In genomic region chr19:27332207-27332794, GRCm38 (mm10) we compare ENCODE assay signal across 13 mouse cellular contexts. TPM values are rescaled to one million over a fixed set of nuclear protein-coding genes. Genes with fewer than 3 reads are reported as not detected.
DNase-seq lines count a peak whose midpoint lies in the region; TF ChIP-seq lines count a peak whose summit lies in the region.
"Had no signal": no experiment of that assay in that cellular context is flagged by ENCODE, and none has a peak within 500 bp of the region (broad histone marks: within the 10 kb centered on the region; RNA-seq: fewer than 3 reads in every experiment).

No protein-coding gene starts in this region.

- no peak for DNase-seq in heart, adult 2 months
- no peak for DNase-seq in heart, embryonic 10.5 days (ENCODE audit: low spot score)
- DNase-seq in lung, postnatal 36 days = peak; percentile 21
- no peak for DNase-seq in lung, postnatal 10 days
- peak; percentile 21 for DNase-seq in retina, embryonic 14.5 days (ENCODE audit: low spot score)
- DNase-seq in cerebellum, adult 18-20 months = no peak
- no peak for DNase-seq in spleen, postnatal 36 days (ENCODE audit: low spot score in 2 of 2)
- DNase-seq: adrenal gland, adult 2 months; cerebellum, postnatal 25 days had no signal

- H3K9ac ChIP-seq in heart, adult 2 months (ENCODE audit: low read depth, low read length) = no peak overlapping the region
- H3K9ac ChIP-seq: limb, embryonic 12.5 days; midbrain, embryonic 13.5 days had no signal

- intact Hi-C loops in heart, adult 2 months (cut with DNase I) = loop anchor here (5.0 to 10.0 kb wide), 2 partner anchors 205 to 518 kb away; no protein-coding TSS in a partner anchor

- TF ChIP-seq CTCF in heart, adult 2 months (IDR thresholded peaks at IDR 0.05) = peak; percentile 54
- peak; percentile 4; the same call in 1 of the 2 replicates for TF ChIP-seq CTCF in cortical plate, adult 2 months (IDR thresholded peaks at IDR 0.05; ENCODE audit: extremely low read depth, insufficient read depth, low read length)

- 68% methylated on average over 6 of the region's 6 CpGs for WGBS in heart, adult 2 months
- WGBS in heart, embryonic 10.5 days = 58% methylated on average over 6 of the region's 6 CpGs

- H3K9me3 ChIP-seq in heart, embryonic 10.5 days = no peaks in the 10 kb centered on the region
- H3K9me3 ChIP-seq: limb, embryonic 12.5 days; midbrain, embryonic 13.5 days had no signal

- no peaks in the 10 kb centered on the region for H3K36me3 ChIP-seq in heart, adult 2 months (ENCODE audit: control insufficient read depth, insufficient read depth, low read length)
- no peaks in the 10 kb centered on the region for H3K36me3 ChIP-seq in heart, embryonic 10.5 days
- H3K36me3 ChIP-seq: limb, embryonic 12.5 days; midbrain, embryonic 13.5 days had no signal

- H3K27ac ChIP-seq in heart, adult 2 months = no peak overlapping the region
- no peak overlapping the region for H3K27ac ChIP-seq in heart, embryonic 10.5 days
- no peak overlapping the region for H3K27ac ChIP-seq in cortical plate, adult 2 months (ENCODE audit: insufficient read depth, low read length)
- H3K27ac ChIP-seq: limb, embryonic 12.5 days; midbrain, embryonic 13.5 days had no signal

- H3K4me3 ChIP-seq in heart, adult 2 months = no peak overlapping the region
- no peak overlapping the region for H3K4me3 ChIP-seq in heart, embryonic 10.5 days
- H3K4me3 ChIP-seq in cortical plate, adult 2 months (ENCODE audit: insufficient read depth, low read length) = no peak overlapping the region
- H3K4me3 ChIP-seq: limb, embryonic 12.5 days; midbrain, embryonic 13.5 days had no signal

- H3K27me3 ChIP-seq in heart, adult 2 months (ENCODE audit: control insufficient read depth, insufficient read depth, low read length) = no peaks in the 10 kb centered on the region
- peaks cover 7% of the 10 kb centered on the region; the same call in 1 of the 2 replicates for H3K27me3 ChIP-seq in heart, embryonic 10.5 days (ENCODE audit: insufficient read depth, poor library complexity, severe bottlenecking)
- H3K27me3 ChIP-seq: midbrain, embryonic 13.5 days had no signal

- H3K79me2 ChIP-seq in heart, adult 2 months (replicated peaks; ENCODE audit: control insufficient read depth, insufficient read depth, low read length) = no peaks in the 10 kb centered on the region

- TF ChIP-seq EP300 in heart, adult 2 months (IDR thresholded peaks at IDR 0.05; ENCODE audit: insufficient read depth, low read depth, low read length) = 0 out of 2 replicates have a peak, but pooled peaks have one; percentile 39

- TF ChIP-seq POLR2A in heart, adult 2 months (IDR thresholded peaks at IDR 0.05; ENCODE audit: insufficient read depth, low read depth, low read length) = no peak
- no peak for TF ChIP-seq POLR2A in cortical plate, adult 2 months (IDR thresholded peaks at IDR 0.05; ENCODE audit: extremely low read depth, insufficient read depth, low read length)

- peaks cover 1% of the 10 kb centered on the region; the same call in 1 of the 2 replicates for H3K4me1 ChIP-seq in heart, adult 2 months (ENCODE audit: control insufficient read depth, insufficient read depth, low read length)
- no peaks in the 10 kb centered on the region for H3K4me1 ChIP-seq in heart, embryonic 10.5 days
- no peaks in the 10 kb centered on the region for H3K4me1 ChIP-seq in cortical plate, adult 2 months (ENCODE audit: control insufficient read depth, insufficient read depth, low read length)
- H3K4me1 ChIP-seq: midbrain, embryonic 13.5 days had no signal

RNA-seq across cellular contexts. Expression of gene Kcnv2, which starts 9.9 kb away (rescaled TPM):
- 1 to 10 TPM; 4.2 to 5.4 TPM for total RNA-seq in heart, adult 2 months (2021)
- 2.2 and 8.9 TPM in 2 replicates for polyA plus RNA-seq in heart, adult 2 months (2012; rRNA removed)
- 0.14 and 0.22 TPM in 2 replicates for polyA plus RNA-seq in heart, embryonic 10.5 days (2016; fragmentation: Nextera tagmentation; extraction: Ambion mirVana)
- polyA plus RNA-seq in cortical plate, adult 2 months (2012; rRNA removed) = not detected in 2 replicates
- polyA plus RNA-seq: adrenal gland, adult 2 months; limb, embryonic 12.5 days; midbrain, embryonic 13.5 days; stomach, embryonic 14.5 days had no signal

Comparison
In these comparisons a context has a peak if more than half of its experiments do, and no peak if none do; other contexts are left out.
1. DNase-seq: peak in lung, postnatal 36 days (single experiment) and retina, embryonic 14.5 days (single experiment); none in heart, adult 2 months (0 of 2), heart, embryonic 10.5 days (single experiment), lung, postnatal 10 days (single experiment), cerebellum, adult 18-20 months (0 of 2) and spleen, postnatal 36 days (0 of 2).